In the genomic region with DNA sequence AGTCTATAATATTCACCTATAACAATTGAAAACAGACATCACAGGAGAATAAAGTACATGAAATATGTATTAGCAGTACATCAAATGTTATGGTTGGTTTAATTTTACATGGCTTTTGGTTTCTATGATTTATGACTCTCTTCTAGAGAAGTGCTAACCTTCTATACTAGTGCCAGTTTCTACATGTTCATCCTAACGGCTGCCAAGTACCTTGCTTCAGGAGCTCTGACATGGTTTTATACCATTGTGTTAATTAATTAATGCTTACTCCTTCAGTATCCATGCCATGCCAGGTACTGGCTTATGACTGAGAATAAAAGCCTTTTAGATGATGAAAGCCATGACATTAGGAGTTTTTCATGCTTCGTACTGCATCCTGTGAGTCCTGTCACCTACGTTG, we compare ENCODE assay signal across 34 mouse cellular contexts.
"Had no signal": no experiment of that assay in that cellular context is flagged by ENCODE, and none has a peak within 500 bp of the region (broad histone marks: within the 10 kb centered on the region; RNA-seq: fewer than 3 reads in every experiment).

No protein-coding gene starts in this region.

- H3K9ac ChIP-seq: heart, embryonic 12.5 days; heart, embryonic 13.5 days; heart, embryonic 15.5 days; hindbrain, embryonic 12.5 days; hindbrain, embryonic 13.5 days; hindbrain, embryonic 14.5 days; hindbrain, embryonic 15.5 days; intestine, embryonic 15.5 days; kidney, embryonic 15.5 days had no signal

- DNase-seq: heart, postnatal 10 days; heart, postnatal 14 days; heart, postnatal 36 days; heart, postnatal 4 days; kidney, adult 11 months; kidney, adult 18-20 months; kidney, adult 8-10 months; kidney, adult 9 months; kidney, postnatal 10 days; kidney, postnatal 14 days; kidney, postnatal 25 days; kidney, postnatal 36 days; kidney, postnatal 4 days; layer of hippocampus, adult 9-11 months; layer of hippocampus, postnatal 36 days had no signal

- H3K4me3 ChIP-seq: heart, embryonic 10.5 days; heart, embryonic 12.5 days; heart, embryonic 13.5 days; heart, embryonic 15.5 days; hindbrain, embryonic 10.5 days; hindbrain, embryonic 12.5 days; hindbrain, embryonic 13.5 days; hindbrain, embryonic 15.5 days; intestine, embryonic 15.5 days; kidney, embryonic 15.5 days; layer of hippocampus, adult 2 months had no signal

- H3K27me3 ChIP-seq: heart, embryonic 12.5 days; heart, embryonic 13.5 days; heart, embryonic 15.5 days; hindbrain, embryonic 12.5 days; hindbrain, embryonic 13.5 days; hindbrain, embryonic 15.5 days; intestine, embryonic 15.5 days; kidney, embryonic 15.5 days had no signal

- H3K4me1 ChIP-seq: heart, embryonic 10.5 days; heart, embryonic 12.5 days; heart, embryonic 13.5 days; heart, embryonic 15.5 days; hindbrain, embryonic 10.5 days; hindbrain, embryonic 12.5 days; hindbrain, embryonic 13.5 days; hindbrain, embryonic 15.5 days; intestine, embryonic 15.5 days; kidney, embryonic 15.5 days had no signal

- H3K9me3 ChIP-seq: heart, embryonic 10.5 days; heart, embryonic 12.5 days; heart, embryonic 13.5 days; heart, embryonic 15.5 days; hindbrain, embryonic 10.5 days; hindbrain, embryonic 12.5 days; hindbrain, embryonic 13.5 days; hindbrain, embryonic 15.5 days; intestine, embryonic 15.5 days; kidney, embryonic 15.5 days had no signal

- H3K4me2 ChIP-seq: heart, embryonic 11.5 days; heart, embryonic 12.5 days; heart, embryonic 13.5 days; heart, embryonic 15.5 days; hindbrain, embryonic 12.5 days; hindbrain, embryonic 13.5 days; hindbrain, embryonic 14.5 days; hindbrain, embryonic 15.5 days; intestine, embryonic 15.5 days; kidney, embryonic 15.5 days had no signal

- H3K27ac ChIP-seq: heart, embryonic 10.5 days; heart, embryonic 13.5 days; heart, embryonic 15.5 days; hindbrain, embryonic 10.5 days; hindbrain, embryonic 12.5 days; hindbrain, embryonic 13.5 days; hindbrain, embryonic 14.5 days; hindbrain, embryonic 15.5 days; hindbrain, postnatal 0 days; intestine, embryonic 15.5 days; kidney, embryonic 15.5 days; kidney, postnatal 0 days; layer of hippocampus, adult 2 months had no signal

- H3K36me3 ChIP-seq: heart, embryonic 10.5 days; heart, embryonic 12.5 days; heart, embryonic 13.5 days; heart, embryonic 15.5 days; hindbrain, embryonic 10.5 days; hindbrain, embryonic 12.5 days; hindbrain, embryonic 13.5 days; hindbrain, embryonic 15.5 days; intestine, embryonic 15.5 days; kidney, embryonic 15.5 days had no signal

- ATAC-seq: hindbrain, embryonic 16.5 days; hindbrain, postnatal 0 days; inflammation-experienced regulatory T-cells, adult 6 months; intestine, embryonic 15.5 days; intestine, embryonic 16.5 days; intestine, postnatal 0 days had no signal
